Comparison of ENCODE assay signal across 10 mouse cellular contexts in the genomic region with DNA sequence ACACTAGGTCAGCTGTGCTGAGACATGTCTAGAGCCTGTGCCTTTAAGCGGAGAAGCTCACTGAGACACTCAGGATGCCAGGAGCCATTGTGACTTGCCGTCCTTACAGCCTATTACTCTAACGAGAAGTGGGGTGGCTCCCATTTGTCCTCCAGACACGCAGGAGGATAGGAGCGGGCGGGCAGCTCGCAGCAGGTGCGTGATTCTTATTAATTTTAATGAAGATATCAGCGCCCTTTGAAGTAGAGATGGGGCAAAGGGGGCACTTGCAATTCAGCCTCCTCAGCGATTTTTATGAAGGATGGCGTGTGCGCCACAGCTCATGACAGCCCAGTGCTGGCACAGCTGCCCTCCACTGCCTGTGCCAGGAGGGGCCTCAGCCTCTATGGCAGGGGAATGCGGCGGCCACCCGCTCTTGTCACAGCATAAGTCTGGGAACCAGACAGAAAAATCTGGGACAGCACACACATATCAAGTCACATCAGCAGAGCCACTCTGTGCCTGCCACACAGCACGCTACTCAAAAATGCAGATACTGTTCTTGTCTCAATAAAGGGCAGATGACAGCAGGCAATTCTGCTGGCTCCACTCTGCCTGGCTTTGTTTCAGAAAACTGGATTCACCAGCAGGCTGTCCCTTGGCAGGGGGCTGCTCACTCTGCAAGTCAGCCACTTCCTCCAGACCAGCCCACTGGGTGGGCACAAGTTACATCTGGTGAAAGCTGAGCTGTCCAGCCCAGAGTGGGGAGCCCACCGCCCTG. TPM values are rescaled to one million over a fixed set of nuclear protein-coding genes. Genes with fewer than 3 reads are reported as not detected.
DNase-seq lines count a peak whose midpoint lies in the region; ATAC-seq lines count a peak whose summit lies in the region.
"Had no signal": no experiment of that assay in that cellular context is flagged by ENCODE, and none has a peak within 500 bp of the region (broad histone marks: within the 10 kb centered on the region; RNA-seq: fewer than 3 reads in every experiment).

No protein-coding gene starts in this region.

- 63% methylated on average over 17 of the region's 17 CpGs for WGBS in hindbrain, embryonic 10.5 days

- H3K27ac ChIP-seq in hindbrain, embryonic 10.5 days = 0 out of 2 replicates have a peak overlapping the region, but pooled peaks have one; percentile 29
- H3K27ac ChIP-seq: kidney, embryonic 15.5 days had no signal

- H3K9me3 ChIP-seq in hindbrain, embryonic 10.5 days = no peaks in the 10 kb centered on the region
- H3K9me3 ChIP-seq: kidney, embryonic 15.5 days had no signal

- ATAC-seq in frontal cortex, adult (ENCODE audit: low TSS enrichment) = peak; percentile 80
- no peak for ATAC-seq in erythroid progenitor cell, adult 5-6 weeks (replicated peaks; ENCODE audit: low FRiP score, poor library complexity, severe bottlenecking)

- no peak overlapping the region for H3K4me3 ChIP-seq in hindbrain, embryonic 10.5 days
- H3K4me3 ChIP-seq: kidney, embryonic 15.5 days; myocyte had no signal

- peaks cover 15% of the 10 kb centered on the region for H3K4me1 ChIP-seq in hindbrain, embryonic 10.5 days (replicated peaks)

- H3K36me3 ChIP-seq in hindbrain, embryonic 10.5 days = no peaks in the 10 kb centered on the region
- H3K36me3 ChIP-seq: kidney, embryonic 15.5 days had no signal

- no peaks in the 10 kb centered on the region for H3K27me3 ChIP-seq in hindbrain, embryonic 10.5 days (ENCODE audit: insufficient read depth, poor library complexity, severe bottlenecking)
- H3K27me3 ChIP-seq: kidney, embryonic 15.5 days had no signal

- intact Hi-C loops in left cerebral cortex, postnatal 4 days (cut with DNase I) = no loop called here

- no peak for DNase-seq in frontal cortex, postnatal 25 days (ENCODE audit: low spot score in 2 of 2)
- DNase-seq in cerebellum, adult 11-12 months = peak; percentile 69
- no peak for DNase-seq in hindbrain, embryonic 10.5 days (ENCODE audit: low spot score)
- peak; percentile 87 for DNase-seq in left cerebral cortex, postnatal 4 days
- DNase-seq in gastrocnemius, adult 18-20 months (ENCODE audit: low spot score) = no peak
- DNase-seq in spleen, postnatal 4 days (ENCODE audit: low spot score in 2 of 2) = no peak

RNA-seq across cellular contexts. Expression of gene Colec11, which starts 15.5 kb away (rescaled TPM):
- 0.12 and 0.25 TPM in 2 replicates for polyA plus RNA-seq in hindbrain, embryonic 10.5 days (2016; fragmentation: Nextera tagmentation; extraction: Ambion mirVana)
- total RNA-seq in left cerebral cortex, postnatal 4 days (2021) = under 1 TPM; 0.26 to 0.77 TPM
- total RNA-seq in erythroid progenitor cell, adult 5-6 weeks (2015; ENCODE audit: low replicate concordance) = not detected in 2 replicates
- not detected in 2 replicates for total RNA-seq in erythroid progenitor cell, adult 5-6 weeks (2017; ENCODE audit: low replicate concordance)
- under 1 TPM; 0.40 to 0.41 TPM for total RNA-seq in gastrocnemius, adult 18-20 months (2021)

RNA-seq across cellular contexts. Expression of gene Allc, which starts 25.4 kb away (rescaled TPM):
- not detected in 2 replicates for polyA plus RNA-seq in hindbrain, embryonic 10.5 days (2016; fragmentation: Nextera tagmentation; extraction: Ambion mirVana)
- total RNA-seq in left cerebral cortex, postnatal 4 days (2021) = under 1 TPM; 0.54 to 0.66 TPM
- not detected in 2 replicates for total RNA-seq in erythroid progenitor cell, adult 5-6 weeks (2015; ENCODE audit: low replicate concordance)
- total RNA-seq in erythroid progenitor cell, adult 5-6 weeks (2017; ENCODE audit: low replicate concordance) = not detected in 2 replicates
- not detected for total RNA-seq in gastrocnemius, adult 18-20 months (2021)
- polyA plus RNA-seq: kidney, embryonic 15.5 days; myocyte had no signal

RNA-seq across cellular contexts. Expression of gene Rps7, which starts 28.0 kb away (rescaled TPM):
- 571 and 654 TPM in 2 replicates for polyA plus RNA-seq in hindbrain, embryonic 10.5 days (2016; fragmentation: Nextera tagmentation; extraction: Ambion mirVana)
- total RNA-seq in left cerebral cortex, postnatal 4 days (2021) = 100 to 1,000 TPM; 462 to 484 TPM
- total RNA-seq in erythroid progenitor cell, adult 5-6 weeks (2015; ENCODE audit: low replicate concordance) = 586 and 840 TPM in 2 replicates
- 645 and 703 TPM in 2 replicates for total RNA-seq in erythroid progenitor cell, adult 5-6 weeks (2017; ENCODE audit: low replicate concordance)
- total RNA-seq in gastrocnemius, adult 18-20 months (2021) = 100 to 1,000 TPM; 148 to 164 TPM

RNA-seq across cellular contexts. Expression of gene Rnaseh1, which starts 41.7 kb away (rescaled TPM):
- 33.0 and 34.8 TPM in 2 replicates for polyA plus RNA-seq in hindbrain, embryonic 10.5 days (2016; fragmentation: Nextera tagmentation; extraction: Ambion mirVana)
- total RNA-seq in left cerebral cortex, postnatal 4 days (2021) = 10 to 100 TPM; 15.4 to 15.5 TPM
- total RNA-seq in erythroid progenitor cell, adult 5-6 weeks (2015; ENCODE audit: low replicate concordance) = 8.8 and 11.9 TPM in 2 replicates
- 3.6 and 10.4 TPM in 2 replicates for total RNA-seq in erythroid progenitor cell, adult 5-6 weeks (2017; ENCODE audit: low replicate concordance)
- total RNA-seq in gastrocnemius, adult 18-20 months (2021) = 1 to 10 TPM; 6.6 to 7.0 TPM

RNA-seq across cellular contexts. Expression of gene Dcdc2c, which starts 55.5 kb away (rescaled TPM):
- not detected in 2 replicates for polyA plus RNA-seq in hindbrain, embryonic 10.5 days (2016; fragmentation: Nextera tagmentation; extraction: Ambion mirVana)
- total RNA-seq in left cerebral cortex, postnatal 4 days (2021) = under 1 TPM; 0.70 to 0.74 TPM
- not detected in 2 replicates for total RNA-seq in erythroid progenitor cell, adult 5-6 weeks (2015; ENCODE audit: low replicate concordance)
- total RNA-seq in erythroid progenitor cell, adult 5-6 weeks (2017; ENCODE audit: low replicate concordance) = not detected in 2 replicates
- total RNA-seq in gastrocnemius, adult 18-20 months (2021) = not detected
- polyA plus RNA-seq: kidney, embryonic 15.5 days had no signal

Comparison
In these comparisons a context has a peak if more than half of its experiments do, and no peak if none do; other contexts are left out.
1. DNase-seq: peak in cerebellum, adult 11-12 months (single experiment) and left cerebral cortex, postnatal 4 days (single experiment); none in frontal cortex, postnatal 25 days (0 of 2), hindbrain, embryonic 10.5 days (single experiment), gastrocnemius, adult 18-20 months (single experiment) and spleen, postnatal 4 days (0 of 2).